Comparison of ENCODE assay signal across 8 mouse cellular contexts in the genomic region with DNA sequence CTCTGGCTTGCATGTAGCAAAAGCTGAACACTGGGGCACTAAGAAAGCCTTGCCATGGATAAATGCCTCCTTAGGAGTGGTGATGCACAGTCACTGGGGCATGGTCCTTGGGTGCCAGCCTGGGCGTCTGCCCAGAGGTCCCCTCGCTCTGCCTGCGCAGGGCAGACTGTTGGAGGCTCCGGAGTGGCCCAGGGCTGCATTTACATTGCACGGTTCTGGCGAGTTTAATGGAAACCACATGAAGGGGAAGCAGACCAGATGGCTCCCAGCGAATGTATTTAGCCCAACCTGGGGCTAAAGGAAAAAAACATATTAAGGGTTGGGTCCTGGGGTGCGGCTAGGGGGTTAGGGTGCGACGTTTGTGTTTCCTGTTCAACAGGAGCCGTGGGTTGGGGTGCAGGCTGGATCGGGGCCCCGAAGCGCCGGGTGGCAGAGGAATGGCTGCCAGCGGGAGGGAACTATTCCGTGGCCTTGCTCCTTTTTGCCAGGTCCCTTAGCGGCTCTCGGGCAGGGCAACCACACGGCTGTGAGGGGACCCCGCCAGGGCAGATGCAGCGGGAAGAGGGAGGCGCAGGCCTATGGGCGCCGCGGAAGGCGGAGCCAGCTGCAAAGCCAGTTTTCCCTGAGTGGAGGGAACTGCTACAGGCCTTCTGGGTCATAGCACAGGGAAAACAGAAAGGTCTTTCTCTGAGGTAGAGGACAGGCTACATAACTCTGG. TPM values are rescaled to one million over a fixed set of nuclear protein-coding genes. Genes with fewer than 3 reads are reported as not detected.
DNase-seq lines count a peak whose midpoint lies in the region; ATAC-seq and TF ChIP-seq lines count a peak whose summit lies in the region.

No protein-coding gene starts in this region.

- 22% methylated on average over 27 of the region's 27 CpGs for WGBS in kidney, adult 2 months
- 3% methylated on average over 27 of the region's 27 CpGs for WGBS in forebrain, embryonic 11.5 days
- WGBS in limb, embryonic 12.5 days = under 1% methylated on average over 27 of the region's 27 CpGs
- WGBS in midbrain, embryonic 11.5 days = 4% methylated on average over 27 of the region's 27 CpGs

- H3K27ac ChIP-seq in kidney, adult 2 months (ENCODE audit: insufficient read depth, low read depth, low read length) = no peak overlapping the region
- H3K27ac ChIP-seq in forebrain, embryonic 11.5 days (ENCODE audit: low read depth, low read length) = peak overlapping the region; percentile 44; the same call in 1 of the 2 replicates
- peak overlapping the region; percentile 100 for H3K27ac ChIP-seq in limb, embryonic 12.5 days
- 0 out of 2 replicates have a peak overlapping the region, but pooled peaks have one; percentile 16 for H3K27ac ChIP-seq in midbrain, embryonic 11.5 days (ENCODE audit: low read depth, low read length)

- peak; percentile 9 for DNase-seq in kidney, adult 2 months
- DNase-seq in kidney, adult 9 months = no peak
- DNase-seq in brain, adult 2 months (ENCODE audit: low read depth, low spot score) = peak; percentile 60
- DNase-seq in forebrain, embryonic 11.5 days (ENCODE audit: low spot score) = peak; percentile 70
- peak; percentile 48 to 50 for DNase-seq in heart, postnatal 14 days
- DNase-seq in midbrain, embryonic 11.5 days (ENCODE audit: low spot score, missing footprints) = peak; percentile 94
- DNase-seq in thymus, postnatal 10 days (ENCODE audit: low spot score in 2 of 2) = peak; percentile 8 to 22

- no peaks in the 10 kb centered on the region for H3K36me3 ChIP-seq in kidney, adult 2 months (ENCODE audit: control insufficient read depth, insufficient read depth, low read length)
- no peaks in the 10 kb centered on the region for H3K36me3 ChIP-seq in forebrain, embryonic 11.5 days (ENCODE audit: control insufficient read depth, insufficient read depth, low read length)
- H3K36me3 ChIP-seq in limb, embryonic 12.5 days = no peaks in the 10 kb centered on the region
- no peaks in the 10 kb centered on the region for H3K36me3 ChIP-seq in midbrain, embryonic 11.5 days (ENCODE audit: control insufficient read depth, insufficient read depth, low read length)

- peak overlapping the region; percentile 18; the same call in 1 of the 2 replicates for H3K4me3 ChIP-seq in kidney, adult 2 months (ENCODE audit: insufficient read depth, low read depth, low read length)
- peak overlapping the region; percentile 25 for H3K4me3 ChIP-seq in forebrain, embryonic 11.5 days (ENCODE audit: low read depth, low read length)
- peak overlapping the region; percentile 28 for H3K4me3 ChIP-seq in limb, embryonic 12.5 days (replicated peaks)
- peak overlapping the region; percentile 27 for H3K4me3 ChIP-seq in midbrain, embryonic 11.5 days (ENCODE audit: low read depth, low read length)

- no peaks in the 10 kb centered on the region for H3K27me3 ChIP-seq in kidney, adult 2 months (replicated peaks; ENCODE audit: control insufficient read depth, insufficient read depth, low read length)
- no peaks in the 10 kb centered on the region for H3K27me3 ChIP-seq in forebrain, embryonic 11.5 days (ENCODE audit: control insufficient read depth, insufficient read depth, low read length)
- no peaks in the 10 kb centered on the region for H3K27me3 ChIP-seq in limb, embryonic 12.5 days
- no peaks in the 10 kb centered on the region for H3K27me3 ChIP-seq in midbrain, embryonic 11.5 days (ENCODE audit: control insufficient read depth, insufficient read depth, low read length)

- TF ChIP-seq POLR2A in kidney, adult 2 months (IDR thresholded peaks at IDR 0.05; ENCODE audit: low read depth, low read length) = no peak

- intact Hi-C loops in heart, postnatal 14 days (cut with DNase I) = loop anchor here (5.0 kb wide), 2 partner anchors 63 to 83 kb away; a partner anchor contains a TSS

- peak overlapping the region; percentile 49 for H3K4me2 ChIP-seq in forebrain, embryonic 11.5 days (ENCODE audit: low read depth, low read length, severe bottlenecking)
- peak overlapping the region; percentile 61 for H3K4me2 ChIP-seq in limb, embryonic 12.5 days
- peak overlapping the region; percentile 51 for H3K4me2 ChIP-seq in midbrain, embryonic 11.5 days

- peak overlapping the region; percentile 58 for H3K9ac ChIP-seq in forebrain, embryonic 11.5 days (ENCODE audit: low read length)
- H3K9ac ChIP-seq in limb, embryonic 12.5 days (replicated peaks) = peak overlapping the region; percentile 50
- H3K9ac ChIP-seq in midbrain, embryonic 11.5 days (ENCODE audit: low read length) = peak overlapping the region; percentile 60

- no peak for TF ChIP-seq CTCF in kidney, adult 2 months (conservative IDR thresholded peaks at IDR 0.05; ENCODE audit: insufficient read depth, insufficient read length, low read depth, low read length)

- H3K9me3 ChIP-seq in forebrain, embryonic 11.5 days (ENCODE audit: control insufficient read depth, low read length) = no peaks in the 10 kb centered on the region
- H3K9me3 ChIP-seq in limb, embryonic 12.5 days = no peaks in the 10 kb centered on the region
- H3K9me3 ChIP-seq in midbrain, embryonic 11.5 days (ENCODE audit: control insufficient read depth, low read length) = no peaks in the 10 kb centered on the region

- peaks cover 4% of the 10 kb centered on the region; the same call in 1 of the 2 replicates for H3K4me1 ChIP-seq in kidney, adult 2 months (ENCODE audit: control insufficient read depth, insufficient read depth, low read length)
- peaks cover 13% of the 10 kb centered on the region for H3K4me1 ChIP-seq in forebrain, embryonic 11.5 days (replicated peaks; ENCODE audit: control insufficient read depth, insufficient read depth, low read length)
- peaks cover 60% of the 10 kb centered on the region for H3K4me1 ChIP-seq in limb, embryonic 12.5 days (replicated peaks)
- peaks cover 16% of the 10 kb centered on the region for H3K4me1 ChIP-seq in midbrain, embryonic 11.5 days (ENCODE audit: control insufficient read depth, insufficient read depth, low read length)

- ATAC-seq in forebrain, embryonic 11.5 days (replicated peaks; ENCODE audit: low FRiP score) = peak; percentile 82
- ATAC-seq in limb, embryonic 12.5 days (ENCODE audit: insufficient number of reproducible peaks, insufficient read depth, low FRiP score, low TSS enrichment, low read depth) = peak; percentile 87
- peak; percentile 81 for ATAC-seq in midbrain, embryonic 11.5 days (ENCODE audit: low FRiP score)

RNA-seq across cellular contexts. Expression of a gene that starts 38.6 kb away (rescaled TPM):
- polyA plus RNA-seq in kidney, adult 2 months (2012; rRNA removed) = 0.18 TPM in 1 of 2 replicates, not detected in the other
- polyA plus RNA-seq in forebrain, embryonic 11.5 days (2014; fragmentation: Nextera tagmentation; extraction: Ambion mirVana) = not detected in 2 replicates
- total RNA-seq in heart, postnatal 14 days (2021) = not detected
- polyA plus RNA-seq in limb, embryonic 12.5 days (2016; fragmentation: Nextera tagmentation; extraction: Ambion mirVana) = not detected in 2 replicates
- polyA plus RNA-seq in midbrain, embryonic 11.5 days (2014; fragmentation: Nextera tagmentation; extraction: Ambion mirVana) = not detected in 2 replicates
